Mouse (Mus musculus) lung, postnatal 0 days (tissue): ENCODE measurements at regions not wholly inside any gene's neighbourhood (a gene's known extent, or its start where the extent isn't known, plus 50 kb on each side); places are given as distances from the start of the nearest gene placed in this dataset.
A peak's percentile ranks its signal among the peaks of the same experiment; 100 is the strongest.

Experiments used
- ATAC-seq: fragments of 200-750 bp; cut with Nextera tagmentation; 2 replicates; pipeline ENCODE4 v1.8.0; 2017; ENCODE audit warnings: moderate library complexity
- DNase-seq: peaks from one replicate; pipeline ENCODE4 v3.0.0-alpha.2; 2016; ENCODE audit warnings: low spot score
- H3K27ac ChIP-seq: fragments of 300-500 bp; sonication (generic); 2 replicates; pipeline ENCODE4 v1.5.1; 2014; ENCODE audit warnings: antibody characterized with exemption, mild to moderate bottlenecking, low read length, mixed read lengths
- H3K27me3 ChIP-seq: fragments of 300-500 bp; sonication (generic); replicated peaks from 2 replicates; pipeline ENCODE4 v1.6.1; 2014; ENCODE audit warnings: low read length, mixed read lengths; ENCODE audit not compliant: insufficient read depth
- H3K36me3 ChIP-seq: fragments of 300-500 bp; sonication (generic); 2 replicates; pipeline ENCODE4 v1.6.1; 2014; ENCODE audit warnings: low read length, mixed read lengths; ENCODE audit not compliant: insufficient read depth
- H3K4me1 ChIP-seq: fragments of 300-500 bp; sonication (generic); 2 replicates; pipeline ENCODE4 v1.6.1; 2014; ENCODE audit warnings: antibody characterized with exemption, low read depth, low read length, mixed read lengths; ENCODE audit not compliant: insufficient read depth
- H3K4me2 ChIP-seq: fragments of 300-500 bp; sonication (generic); replicated peaks from 2 replicates; pipeline ENCODE4 v1.6.1; 2014; ENCODE audit warnings: low read depth, mild to moderate bottlenecking, low read length, moderate library complexity, mixed read lengths
- H3K4me3 ChIP-seq: fragments of 300-500 bp; sonication (generic); 2 replicates; pipeline ENCODE4 v1.5.1; 2014; ENCODE audit warnings: low read depth, low read length
- H3K9ac ChIP-seq: fragments of 300-500 bp; sonication (generic); replicated peaks from 2 replicates; pipeline ENCODE4 v1.6.1; 2014; ENCODE audit warnings: low read depth, mild to moderate bottlenecking
- H3K9me3 ChIP-seq: fragments of 300-500 bp; sonication (generic); 2 replicates; pipeline ENCODE4 v1.6.1; 2016; ENCODE audit warnings: low read length, mixed read lengths
- CTCF ChIP-seq: IDR thresholded peaks from 2 replicates; pipeline ENCODE4 v1.5.1; 2016; ENCODE audit warnings: antibody characterized with exemption, mild to moderate bottlenecking
- EP300 ChIP-seq: IDR thresholded peaks from 2 replicates; pipeline ENCODE4 v1.6.1; 2016; ENCODE audit warnings: antibody characterized with exemption, mild to moderate bottlenecking, control low read depth
- WGBS: fragments of 180-500 bp; shearing (Covaris S2); extraction: QIAGEN DNeasy Blood & Tissue Kit; methylation state at CpG from one replicate; pipeline ENCODE4 v1.1.7; 2014; 5-methylcytosine and 5-hydroxymethylcytosine counted together

DNA sequence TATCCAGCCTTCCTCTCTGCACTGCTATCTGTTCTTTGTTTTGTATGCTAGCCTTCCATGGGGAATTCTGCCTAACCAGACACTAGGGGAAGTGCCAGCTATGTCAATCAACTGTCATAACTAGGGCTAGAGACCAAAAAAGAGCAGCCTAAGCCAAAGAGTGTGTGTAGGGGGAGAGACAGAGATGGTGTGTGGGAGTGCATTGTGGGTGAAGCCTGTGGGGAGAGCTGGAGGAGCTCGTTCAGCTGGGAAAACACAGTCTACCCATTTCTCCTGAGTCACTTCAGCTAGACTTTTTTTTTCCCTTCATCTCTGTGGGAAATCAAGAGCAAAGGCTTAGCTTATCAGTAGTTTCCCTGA, 142.5 kb upstream of the Dph6 start:
- 5% methylated on average over 1 of the region's 1 CpGs for WGBS
- DNase-seq: no peak

DNA sequence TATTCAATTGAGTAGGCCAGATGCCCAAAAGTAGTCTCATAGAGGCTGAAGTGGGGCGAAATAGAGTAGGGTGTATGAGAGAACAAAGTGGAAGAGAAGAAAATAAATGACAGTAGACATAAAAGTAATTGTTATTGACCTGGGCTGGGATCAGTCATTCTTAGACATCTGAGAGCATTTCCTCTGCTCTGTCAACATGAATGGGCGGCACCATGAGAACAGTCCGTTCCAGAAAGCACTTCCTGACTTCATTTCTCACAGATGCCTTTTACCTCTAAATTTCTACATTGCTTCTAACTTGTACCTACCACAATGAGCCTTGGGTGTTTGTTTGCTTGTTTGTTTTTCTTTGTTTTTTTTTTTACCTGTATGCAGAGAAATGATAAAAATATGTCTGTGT, 148.5 kb upstream of the Dph6 start:
- H3K4me1 ChIP-seq: no peaks in the 10 kb centered on the region
- no peak overlapping the region for H3K4me3 ChIP-seq
- ATAC-seq (peak; percentile 74), DNase-seq (peak; percentile 30)
- no peaks in the 10 kb centered on the region for H3K36me3 ChIP-seq
- H3K27me3 ChIP-seq: no peaks in the 10 kb centered on the region
- 59% methylated on average over 3 of the region's 3 CpGs for WGBS
- H3K27ac ChIP-seq: 0 out of 2 replicates have a peak overlapping the region, but pooled peaks have one; percentile 27
- no peak overlapping the region for H3K9ac ChIP-seq
- H3K9me3 ChIP-seq: no peaks in the 10 kb centered on the region
- TF ChIP-seq CTCF: no peak
- TF ChIP-seq EP300: peak; percentile 92
- H3K4me2 ChIP-seq: no peak overlapping the region

More for the DNA sequence above, 142.5 kb upstream of the Dph6 start:
- H3K27ac ChIP-seq: no peak overlapping the region
- H3K27me3 ChIP-seq: no peaks in the 10 kb centered on the region
- no peaks in the 10 kb centered on the region for H3K4me1 ChIP-seq
- no peak overlapping the region for H3K4me3 ChIP-seq
- H3K9ac ChIP-seq: no peak overlapping the region
- no peak overlapping the region for H3K4me2 ChIP-seq
- no peaks in the 10 kb centered on the region for H3K9me3 ChIP-seq
- H3K36me3 ChIP-seq: no peaks in the 10 kb centered on the region
- TF ChIP-seq CTCF (no peak), EP300 (no peak)
- no peak for ATAC-seq

DNA sequence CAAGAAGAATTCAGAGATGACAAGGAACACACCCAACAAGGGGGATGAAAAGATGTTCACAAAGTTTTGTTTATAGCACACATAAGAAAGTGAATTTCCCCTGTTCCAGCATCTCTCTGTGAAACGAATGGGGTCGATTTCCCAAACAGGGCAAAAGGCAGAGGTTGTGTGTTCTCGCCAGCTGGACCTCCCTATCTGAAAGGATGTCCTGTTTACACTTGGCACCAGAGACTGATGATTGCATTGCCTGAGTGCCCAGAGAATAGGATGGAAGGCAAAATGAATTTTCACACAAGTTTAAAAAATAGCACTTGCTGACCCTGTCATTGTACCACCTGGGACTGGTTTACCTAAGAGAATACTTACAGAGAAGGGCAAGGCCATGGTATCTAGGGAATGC, 149.2 kb upstream of the Dph6 start:
- Histone ChIP-seq H3K9ac (no peak overlapping the region), H3K27me3 (no peaks in the 10 kb centered on the region), H3K4me2 (no peak overlapping the region), H3K36me3 (no peaks in the 10 kb centered on the region), H3K27ac (0 out of 2 replicates have a peak overlapping the region, but pooled peaks have one; percentile 27), H3K9me3 (no peaks in the 10 kb centered on the region), H3K4me1 (no peaks in the 10 kb centered on the region), H3K4me3 (no peak overlapping the region)
- WGBS: 26% methylated on average over 3 of the region's 3 CpGs
- ATAC-seq (peak; percentile 83), DNase-seq (peak; percentile 56)
- TF ChIP-seq CTCF (no peak), EP300 (peak; percentile 94)

DNA sequence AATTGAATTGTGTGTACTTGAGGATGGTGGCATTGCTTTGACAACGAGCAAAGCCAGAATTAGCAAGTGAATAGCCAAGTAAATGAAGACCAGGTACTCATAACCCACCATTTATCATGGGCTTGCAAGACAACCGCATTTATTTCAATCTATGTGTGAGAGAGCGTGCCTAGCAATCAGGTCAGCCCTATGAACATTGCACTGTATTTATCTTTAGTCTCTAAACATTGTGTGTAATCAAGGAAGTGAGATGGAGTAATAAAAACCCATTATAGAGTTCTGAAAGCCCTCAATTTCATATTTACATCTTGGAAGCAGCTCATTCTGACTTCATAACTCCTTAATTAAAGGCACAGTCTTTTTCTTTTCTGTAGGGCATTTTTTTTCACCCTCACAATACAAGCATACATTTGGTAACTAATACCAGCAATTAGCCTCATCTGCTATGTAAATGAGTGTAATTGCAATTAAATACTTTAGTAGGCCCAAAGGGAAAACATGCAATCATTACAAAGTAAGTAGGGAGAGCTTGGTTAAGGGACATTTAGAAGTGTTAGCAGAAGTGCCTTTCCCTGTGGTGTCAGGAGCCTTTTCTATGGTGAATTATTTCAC, 150.8 kb upstream of the Dph6 start:
- 63% methylated on average over 3 of the region's 3 CpGs for WGBS
- TF ChIP-seq EP300 (no peak), CTCF (no peak)
- H3K4me1 ChIP-seq: no peaks in the 10 kb centered on the region

DNA sequence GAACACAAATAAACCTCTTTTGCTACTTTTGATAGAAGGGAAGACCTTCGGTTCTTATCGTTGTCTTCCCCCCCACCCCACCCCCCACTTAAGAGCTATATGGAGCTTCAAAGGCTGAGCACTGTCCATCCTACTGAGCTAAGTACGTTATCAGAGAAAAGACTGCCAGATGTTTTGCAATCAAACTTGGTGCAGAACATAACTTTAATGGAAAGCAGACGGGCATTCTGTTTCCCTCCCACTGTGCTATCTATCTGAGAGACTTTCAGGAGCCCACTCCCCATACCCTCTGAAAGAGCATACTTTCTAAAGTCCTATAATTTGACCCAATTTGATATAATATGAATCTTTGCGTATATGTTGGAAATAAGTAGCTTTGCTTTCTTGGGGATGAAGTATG, 153.3 kb upstream of the Dph6 start:
- no peak for DNase-seq
- no peak overlapping the region for H3K4me3 ChIP-seq
- no peaks in the 10 kb centered on the region for H3K9me3 ChIP-seq
- 59% methylated on average over 5 of the region's 5 CpGs for WGBS
- H3K4me2 ChIP-seq: no peak overlapping the region
- no peak overlapping the region for H3K9ac ChIP-seq
- ATAC-seq: no peak
- no peak overlapping the region for H3K27ac ChIP-seq
- H3K36me3 ChIP-seq: no peaks in the 10 kb centered on the region
- H3K4me1 ChIP-seq: no peaks in the 10 kb centered on the region
- TF ChIP-seq CTCF: no peak
- no peak for TF ChIP-seq EP300
- no peaks in the 10 kb centered on the region for H3K27me3 ChIP-seq

More for the DNA sequence above, 150.8 kb upstream of the Dph6 start:
- Histone ChIP-seq H3K36me3 (no peaks in the 10 kb centered on the region), H3K9me3 (no peaks in the 10 kb centered on the region), H3K4me3 (no peak overlapping the region), H3K27ac (no peak overlapping the region), H3K4me2 (no peak overlapping the region), H3K27me3 (no peaks in the 10 kb centered on the region), H3K9ac (no peak overlapping the region)
- no peak for DNase-seq
- ATAC-seq: no peak

DNA sequence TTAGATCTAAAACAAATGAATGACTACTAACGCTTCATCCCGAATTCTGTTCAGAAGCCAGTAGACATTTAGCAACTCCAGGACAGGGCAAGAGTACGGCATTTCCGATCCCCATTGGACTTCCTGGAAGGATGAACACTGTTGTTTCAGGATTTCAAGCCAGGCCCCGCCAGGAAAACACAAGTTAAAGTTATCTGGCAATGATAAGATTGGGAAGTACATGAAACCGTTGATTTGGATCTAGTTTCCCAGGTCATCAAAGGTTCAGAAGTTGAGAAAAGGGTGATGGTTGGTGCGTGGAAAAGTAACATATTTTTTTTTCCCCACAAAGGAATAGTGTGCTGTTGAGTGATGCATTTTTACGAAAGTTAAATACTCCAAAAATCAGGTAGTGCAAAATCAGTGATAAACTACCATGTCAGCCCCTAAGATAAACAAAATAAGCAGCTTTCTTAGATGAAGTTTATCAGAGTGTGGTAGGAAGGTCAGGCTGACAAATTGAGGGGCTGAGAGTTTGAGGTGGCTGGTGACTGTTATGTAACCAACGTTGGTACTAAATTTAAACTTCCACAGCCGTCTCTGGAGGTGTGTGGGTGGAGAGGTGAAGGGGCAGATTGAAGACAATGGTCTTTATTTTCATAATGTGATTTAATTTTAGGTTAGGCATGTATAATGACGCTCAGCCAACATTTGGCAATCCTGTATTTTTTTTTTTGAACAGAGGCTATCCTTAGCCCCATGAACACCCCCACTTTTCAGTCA, 157.6 kb upstream of the Dph6 start:
- ATAC-seq (no peak), DNase-seq (no peak)
- H3K4me2 ChIP-seq: no peak overlapping the region
- no peaks in the 10 kb centered on the region for H3K9me3 ChIP-seq
- H3K36me3 ChIP-seq: no peaks in the 10 kb centered on the region
- no peaks in the 10 kb centered on the region for H3K4me1 ChIP-seq
- no peaks in the 10 kb centered on the region for H3K27me3 ChIP-seq
- H3K27ac ChIP-seq: no peak overlapping the region
- TF ChIP-seq EP300 (peak; percentile 31; the same call in 1 of the 2 replicates), CTCF (no peak)
- H3K4me3 ChIP-seq: no peak overlapping the region
- WGBS: 38% methylated on average over 11 of the region's 11 CpGs
- no peak overlapping the region for H3K9ac ChIP-seq
